Mouse (Mus musculus): Measurements from ENCODE around the gene Tmem161b. TPM values are rescaled to one million over a fixed set of nuclear protein-coding genes. Genes with fewer than 3 reads are reported as not detected.

The Tmem161b gene
- total and polyA plus RNA-seq, 3 experiments, result 10.9 to 16.7 TPM; not detected in 1

GRCm38 (mm10) chr13:84343272-84343671 lies 121.2 kb downstream of the Tmem161b start:
- H3K4me1 ChIP-seq (ENCODE audit: control insufficient read depth in 1 of 2, insufficient read depth in 2 of 2, low read length in 2 of 2), result peaks cover 0 to 6% of the 10 kb centered on the region in 2 experiments; a peak in 2 of 4 replicates
- TF ChIP-seq MYB (IDR thresholded peaks at IDR 0.05; ENCODE audit: low read depth, low read length), result no peak
- TF ChIP-seq E2F4 (IDR thresholded peaks at IDR 0.05; ENCODE audit: borderline replicate concordance, low read depth, low read length), result no peak
- TF ChIP-seq BHLHE40 (IDR thresholded peaks at IDR 0.05; ENCODE audit: borderline replicate concordance, low read depth, low read length), result no peak
- no peak for TF ChIP-seq POLR2A (IDR thresholded peaks at IDR 0.05; ENCODE audit: control insufficient read depth in 1 of 2, insufficient read depth in 1 of 2, low read depth in 1 of 2, low read length in 2 of 2, poor library complexity in 1 of 2)
- TF ChIP-seq RAD21 (IDR thresholded peaks at IDR 0.05; ENCODE audit: low read depth, low read length), result no peak
- no peak for TF ChIP-seq KAT2A (conservative IDR thresholded peaks at IDR 0.05; ENCODE audit: low read depth, low read length)
- TF ChIP-seq RCOR1 (IDR thresholded peaks at IDR 0.05; ENCODE audit: low read depth, low read length), result no peak
- TF ChIP-seq MAX (IDR thresholded peaks at IDR 0.05; ENCODE audit: low read length), result no peak
- TF ChIP-seq ZNF384 (IDR thresholded peaks at IDR 0.05; ENCODE audit: low read depth, low read length), result no peak
- no peak for TF ChIP-seq MAFK (IDR thresholded peaks at IDR 0.05; ENCODE audit: borderline replicate concordance, low read depth, low read length)
- TF ChIP-seq SMC3 (IDR thresholded peaks at IDR 0.05; ENCODE audit: low read depth, low read length), result no peak
- no peak for TF ChIP-seq ZMIZ1 (IDR thresholded peaks at IDR 0.05; ENCODE audit: low read depth, low read length)
- no peak for TF ChIP-seq GABPA (IDR thresholded peaks at IDR 0.05; ENCODE audit: low read depth, low read length)
- TF ChIP-seq HCFC1 (IDR thresholded peaks at IDR 0.05; ENCODE audit: low read depth, low read length), result no peak
- no peak for TF ChIP-seq CTCF (IDR thresholded peaks at IDR 0.05 in 2 of 3, conservative IDR thresholded peaks at IDR 0.05 in 1 of 3; ENCODE audit: control insufficient read depth in 1 of 3, insufficient read depth in 1 of 3, low read depth in 2 of 3, low read length in 3 of 3, poor library complexity in 1 of 3, severe bottlenecking in 1 of 3)
- TF ChIP-seq ZC3H11A (IDR thresholded peaks at IDR 0.05; ENCODE audit: low read depth, low read length), result no peak
- no peaks in the 10 kb centered on the region for H3K27me3 ChIP-seq (ENCODE audit: control insufficient read depth in 1 of 2, insufficient read depth in 2 of 2, low read length in 2 of 2)
- H3K4me3 ChIP-seq (ENCODE audit: control insufficient read depth in 1 of 2, insufficient read depth in 1 of 2, low read depth in 2 of 2, low read length in 2 of 2), result no peak overlapping the region
- H3K36me3 ChIP-seq (ENCODE audit: control insufficient read depth in 1 of 2, insufficient read depth in 2 of 2, low read length in 2 of 2), result no peaks in the 10 kb centered on the region; a peak in 1 of 4 replicates
- H3K27ac ChIP-seq (ENCODE audit: control insufficient read depth, low read depth, low read length), result no peak overlapping the region
- peak; percentile 26 for DNase-seq (ENCODE audit: low read depth, low spot score)
- H3K79me2 ChIP-seq (ENCODE audit: control insufficient read depth, insufficient read depth, low read length, poor library complexity), result no peaks in the 10 kb centered on the region; the same call in 1 of the 2 replicates
- no peak overlapping the region for H3K9ac ChIP-seq (ENCODE audit: control insufficient read depth, low read depth, low read length, poor library complexity, severe bottlenecking)
- no peaks in the 10 kb centered on the region for H3K9me3 ChIP-seq (replicated peaks; ENCODE audit: insufficient read depth, low read length)

DNA sequence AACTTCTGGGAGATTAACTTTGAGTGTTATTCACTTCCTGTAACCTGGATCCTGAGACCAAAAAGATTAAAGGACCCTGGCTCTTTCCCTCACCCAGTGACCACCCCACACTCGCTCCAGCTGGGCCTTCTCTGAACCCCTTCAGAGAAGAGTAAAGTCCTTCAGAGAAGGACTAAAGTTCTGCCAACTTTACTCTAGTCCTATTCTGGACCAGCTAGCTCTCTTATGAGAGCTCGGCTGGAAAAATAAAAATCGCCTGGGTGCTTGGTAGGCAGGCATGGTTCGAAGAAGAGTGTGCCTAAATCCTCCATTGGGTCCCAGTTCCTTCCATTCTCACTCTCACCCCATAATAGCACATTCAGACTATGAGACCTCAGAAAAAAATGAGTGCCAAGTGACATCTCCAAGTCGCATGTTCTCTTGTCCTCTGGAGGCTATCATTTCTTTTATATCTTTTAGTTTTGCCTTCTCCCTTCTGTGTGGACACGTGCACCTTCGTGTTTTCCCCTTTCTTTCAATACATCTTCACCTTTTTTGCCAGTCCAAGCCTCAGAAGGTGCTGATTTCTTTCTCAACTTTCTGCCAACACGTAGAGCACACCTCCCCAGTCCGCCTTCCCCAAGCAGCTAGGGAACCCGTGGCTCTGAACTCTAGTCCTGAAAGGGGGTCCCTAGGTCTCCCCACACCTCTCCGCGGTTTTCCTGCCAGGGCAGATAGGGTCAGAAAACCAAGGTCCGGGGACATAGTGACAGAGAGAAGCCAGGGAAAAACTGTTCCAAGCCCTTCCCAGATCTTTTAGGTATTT lies 121.8 kb downstream of the Tmem161b start:
- Histone ChIP-seq H3K4me1 (ENCODE audit: control insufficient read depth in 1 of 2, insufficient read depth in 2 of 2, low read length in 2 of 2) (peaks cover 0 to 6% of the 10 kb centered on the region in 2 experiments; a peak in 2 of 4 replicates), H3K36me3 (ENCODE audit: control insufficient read depth in 1 of 2, insufficient read depth in 2 of 2, low read length in 2 of 2) (no peaks in the 10 kb centered on the region; a peak in 1 of 4 replicates), H3K27me3 (ENCODE audit: control insufficient read depth in 1 of 2, insufficient read depth in 2 of 2, low read length in 2 of 2) (no peaks in the 10 kb centered on the region), H3K4me3 (ENCODE audit: control insufficient read depth in 1 of 2, insufficient read depth in 1 of 2, low read depth in 2 of 2, low read length in 2 of 2) (no peak overlapping the region), H3K9ac (ENCODE audit: control insufficient read depth, low read depth, low read length, poor library complexity, severe bottlenecking) (no peak overlapping the region), H3K27ac (ENCODE audit: control insufficient read depth, low read depth, low read length) (no peak overlapping the region), H3K9me3 (replicated peaks; ENCODE audit: insufficient read depth, low read length) (no peaks in the 10 kb centered on the region), H3K79me2 (ENCODE audit: control insufficient read depth, insufficient read depth, low read length, poor library complexity) (no peaks in the 10 kb centered on the region; the same call in 1 of the 2 replicates)
- TF ChIP-seq MAX (IDR thresholded peaks at IDR 0.05; ENCODE audit: low read length) (no peak), CTCF (IDR thresholded peaks at IDR 0.05 in 2 of 3, conservative IDR thresholded peaks at IDR 0.05 in 1 of 3; ENCODE audit: control insufficient read depth in 1 of 3, insufficient read depth in 1 of 3, low read depth in 2 of 3, low read length in 3 of 3, poor library complexity in 1 of 3, severe bottlenecking in 1 of 3) (no peak), UBTF (IDR thresholded peaks at IDR 0.05; ENCODE audit: borderline replicate concordance, insufficient read depth, low read depth, low read length) (no peak), MYB (IDR thresholded peaks at IDR 0.05; ENCODE audit: low read depth, low read length) (no peak), RCOR1 (IDR thresholded peaks at IDR 0.05; ENCODE audit: low read depth, low read length) (no peak), E2F4 (IDR thresholded peaks at IDR 0.05; ENCODE audit: borderline replicate concordance, low read depth, low read length) (no peak), MAZ (IDR thresholded peaks at IDR 0.05; ENCODE audit: low read depth, low read length) (no peak), NELFE (IDR thresholded peaks at IDR 0.05; ENCODE audit: low read depth, low read length) (no peak), USF1 (IDR thresholded peaks at IDR 0.05; ENCODE audit: low read depth, low read length) (no peak), SMC3 (IDR thresholded peaks at IDR 0.05; ENCODE audit: low read depth, low read length) (no peak), CHD1 (IDR thresholded peaks at IDR 0.05; ENCODE audit: low read depth, low read length) (no peak), USF2 (IDR thresholded peaks at IDR 0.05; ENCODE audit: borderline replicate concordance in 1 of 2, insufficient read depth in 1 of 2, low read depth in 1 of 2, low read length in 2 of 2) (no peak), MAFK (IDR thresholded peaks at IDR 0.05; ENCODE audit: borderline replicate concordance, low read depth, low read length) (no peak), GATA1 (IDR thresholded peaks at IDR 0.05; ENCODE audit: low read depth, low read length) (no peak), POLR2AphosphoS5 (IDR thresholded peaks at IDR 0.05; ENCODE audit: borderline replicate concordance, low read depth, low read length) (no peak), TCF12 (IDR thresholded peaks at IDR 0.05; ENCODE audit: low read depth, low read length) (no peak), ZKSCAN1 (IDR thresholded peaks at IDR 0.05; ENCODE audit: low read depth, low read length) (no peak), ZMIZ1 (IDR thresholded peaks at IDR 0.05; ENCODE audit: low read depth, low read length) (no peak), CHD2 (IDR thresholded peaks at IDR 0.05; ENCODE audit: low read length) (no peak), EP300 (IDR thresholded peaks at IDR 0.05; ENCODE audit: low read depth in 1 of 2, low read length in 2 of 2) (no peak)
- DNase-seq (ENCODE audit: low read depth, low spot score), result no peak
